Mouse (Mus musculus): ENCODE results near the gene Itpr2.

- TF ChIP-seq POLR2A (IDR thresholded peaks at IDR 0.05; ENCODE audit: insufficient read depth, low read length) (no peak), CTCF (IDR thresholded peaks at IDR 0.05; ENCODE audit: low read depth, low read length) (no peak), EP300 (IDR thresholded peaks at IDR 0.05; ENCODE audit: insufficient read depth, low read depth, low read length) (no peak)
Observed at GRCm38 (mm10) chr6:146078136-146078535, 423.9 kb downstream of the Itpr2 start.
